Mouse (Mus musculus): ENCODE data around the gene Tfam.

GRCm38 (mm10) chr10:71258943-71259342, 20.9 kb upstream of the Tfam start:
- TF ChIP-seq CTCF (IDR thresholded peaks at IDR 0.05) = no peak
- no peak for TF ChIP-seq EP300 (IDR thresholded peaks at IDR 0.05; ENCODE audit: insufficient read depth, low read depth, low read length)
